Mouse (Mus musculus): ENCODE data around the gene Mettl7a1.
"Not testable (repeated sequence)": the region's sequence is repeated elsewhere in the genome, so short reads cannot be mapped to it uniquely, and the experiment has no call there.

The Mettl7a1 gene

GRCm38 (mm10) chr15:100304019-100304991, at the start of gene Mettl7a1:
Gene Mettl7a1, plus strand, starts transcription at chr15:100304140.
- DNase-seq, result peak; percentile 87

- DNase-seq, result no peak
Observed at GRCm38 (mm10) chr15:100256386-100256785, 47.6 kb upstream of the Mettl7a1 start.

- no peak for DNase-seq
Observed at GRCm38 (mm10) chr15:100257305-100257704, 46.6 kb upstream of the Mettl7a1 start.

- DNase-seq, result no peak
Observed at GRCm38 (mm10) chr15:100258646-100259425, 45.1 kb upstream of the Mettl7a1 start.

GRCm38 (mm10) chr15:100260351-100260750, 43.6 kb upstream of the Mettl7a1 start:
- DNase-seq, result not testable (repeated sequence)

- peak; percentile 24 for DNase-seq
Observed at GRCm38 (mm10) chr15:100263246-100263905, 40.6 kb upstream of the Mettl7a1 start.

- no peak for DNase-seq
Observed at GRCm38 (mm10) chr15:100265586-100266325, 38.2 kb upstream of the Mettl7a1 start.

- no peak for DNase-seq
Observed at GRCm38 (mm10) chr15:100268916-100269315, 35.0 kb upstream of the Mettl7a1 start.

GRCm38 (mm10) chr15:100269776-100270175, 34.2 kb upstream of the Mettl7a1 start:
- DNase-seq, result no peak

GRCm38 (mm10) chr15:100270609-100271008, 33.3 kb upstream of the Mettl7a1 start:
- not testable (repeated sequence) for DNase-seq

GRCm38 (mm10) chr15:100271411-100271810, 32.5 kb upstream of the Mettl7a1 start:
- DNase-seq, result no peak

- not testable (repeated sequence) for DNase-seq
Observed at GRCm38 (mm10) chr15:100273791-100274308, 30.1 kb upstream of the Mettl7a1 start.

GRCm38 (mm10) chr15:100274790-100275559, 29.0 kb upstream of the Mettl7a1 start:
- DNase-seq, result no peak

GRCm38 (mm10) chr15:100276403-100276802, 27.5 kb upstream of the Mettl7a1 start:
- DNase-seq, result no peak

GRCm38 (mm10) chr15:100277586-100277985, 26.4 kb upstream of the Mettl7a1 start:
- DNase-seq, result no peak

- no peak for DNase-seq
Observed at GRCm38 (mm10) chr15:100280626-100281025, 23.3 kb upstream of the Mettl7a1 start, which contains the start of gene Tmprss12. Gene Tmprss12, plus strand, starts transcription at chr15:100280837.

- DNase-seq, result no peak
Observed at GRCm38 (mm10) chr15:100288980-100289379, 15.0 kb upstream of the Mettl7a1 start.

- peak; percentile 84 for DNase-seq
Observed at GRCm38 (mm10) chr15:100290858-100291257, 13.1 kb upstream of the Mettl7a1 start.

- no peak for DNase-seq
Observed at GRCm38 (mm10) chr15:100292326-100292725, 11.6 kb upstream of the Mettl7a1 start.

GRCm38 (mm10) chr15:100297856-100298255, 6.1 kb upstream of the Mettl7a1 start:
- DNase-seq, result no peak

GRCm38 (mm10) chr15:100300499-100300898, 3.4 kb upstream of the Mettl7a1 start:
- no peak for DNase-seq

All from layer of hippocampus, adult 9-11 months (tissue).